Mouse (Mus musculus) hindbrain, postnatal 0 days (tissue): ENCODE results near the gene Tuba1b. TPM values are rescaled to one million over a fixed set of nuclear protein-coding genes. Genes with fewer than 3 reads are reported as not detected.
"Not testable (repeated sequence)": the region's sequence is repeated elsewhere in the genome, so short reads cannot be mapped to it uniquely, and the experiment has no call there.

Experiments
- ATAC-seq: fragments of 200-750 bp; cut with Nextera tagmentation; 2 replicates; pipeline ENCODE4 v1.8.0; 2017; ENCODE audit warnings: mild to moderate bottlenecking, moderate TSS enrichment, moderate library complexity
- DNase-seq: peaks from one replicate; pipeline ENCODE4 v3.0.0-alpha.2; 2015; ENCODE audit warnings: low spot score
- H3K27ac ChIP-seq: fragments of 300-500 bp; sonication (generic); 2 replicates; pipeline ENCODE4 v1.5.1; 2014; ENCODE audit warnings: mild to moderate bottlenecking
- H3K27me3 ChIP-seq: fragments of 300-500 bp; sonication (generic); 2 replicates; pipeline ENCODE4 v1.6.1; 2014; ENCODE audit warnings: low read length, mixed read lengths; ENCODE audit not compliant: insufficient read depth
- H3K36me3 ChIP-seq: fragments of 300-500 bp; sonication (generic); 2 replicates; pipeline ENCODE4 v1.6.1; 2014; ENCODE audit warnings: low read length, mixed read lengths; ENCODE audit not compliant: insufficient read depth
- H3K4me1 ChIP-seq: fragments of 300-500 bp; sonication (generic); 2 replicates; pipeline ENCODE4 v1.6.1; 2014; ENCODE audit warnings: antibody characterized with exemption, low read length, mixed read lengths; ENCODE audit not compliant: insufficient read depth
- H3K4me2 ChIP-seq: fragments of 300-500 bp; sonication (generic); 2 replicates; pipeline ENCODE4 v1.6.1; 2014; ENCODE audit warnings: low read depth, mild to moderate bottlenecking, low read length, moderate library complexity, mixed read lengths
- H3K4me3 ChIP-seq: fragments of 300-500 bp; sonication (generic); 2 replicates; pipeline ENCODE4 v1.5.1; 2014; ENCODE audit warnings: low read length
- H3K9ac ChIP-seq: fragments of 300-500 bp; sonication (generic); replicated peaks from 2 replicates; pipeline ENCODE4 v1.6.1; 2014; ENCODE audit warnings: mild to moderate bottlenecking, low read length, moderate library complexity, mixed read lengths
- H3K9me3 ChIP-seq: fragments of 300-500 bp; sonication (generic); 2 replicates; pipeline ENCODE4 v1.6.1; 2016; ENCODE audit warnings: low read length, mixed read lengths
- CTCF ChIP-seq: IDR thresholded peaks from 2 replicates; pipeline ENCODE4 v1.5.1; 2016; ENCODE audit warnings: antibody characterized with exemption, control low read depth, low read depth
- WGBS: fragments of 180-500 bp; shearing (Covaris S2); extraction: QIAGEN DNeasy Blood & Tissue Kit; methylation state at CpG from one replicate; pipeline ENCODE4 v1.1.7; 2014; 5-methylcytosine and 5-hydroxymethylcytosine counted together
- polyA plus RNA-seq: library from polyadenylated mRNA; unstranded; fragments of >200 nt; fragmentation: Nextera tagmentation; extraction: Ambion mirVana; gene quantifications from 2 replicates; pipeline ENCODE4 v1.2.1, GENCODE M21; 2015
- total RNA-seq: library from RNA; depleted of rRNA; stranded (reverse); fragments of >200 nt; gene quantifications from 2 replicates; pipeline ENCODE4 v1.2.3, GENCODE M21; 2014

The Tuba1b gene
- total and polyA plus RNA-seq, 2 experiments from 2014 or later, result 1,711 to 3,813 TPM

DNA sequence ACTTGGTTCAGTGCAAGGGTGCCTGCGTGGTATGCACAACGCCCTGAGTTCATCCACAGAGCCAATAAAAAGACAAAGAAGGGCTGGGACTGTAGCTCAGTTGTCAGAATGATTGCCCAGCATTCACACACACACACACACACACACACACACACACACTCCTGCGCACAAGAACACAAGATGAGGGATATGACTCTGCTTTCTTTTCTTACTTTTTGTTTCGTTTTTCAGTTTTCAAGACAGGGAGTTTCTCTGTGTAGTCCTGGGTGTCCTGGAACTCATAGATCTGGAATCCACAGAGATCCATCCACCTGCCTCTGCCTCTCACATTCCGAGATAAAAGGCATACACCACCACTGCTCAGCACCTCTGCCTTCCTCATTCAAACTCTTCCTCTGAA lies 6.8 kb downstream of the Tuba1b start:
- DNase-seq, result no peak
- TF ChIP-seq CTCF, result no peak
- WGBS, result 82% methylated on average over 5 of the region's 5 CpGs

DNA sequence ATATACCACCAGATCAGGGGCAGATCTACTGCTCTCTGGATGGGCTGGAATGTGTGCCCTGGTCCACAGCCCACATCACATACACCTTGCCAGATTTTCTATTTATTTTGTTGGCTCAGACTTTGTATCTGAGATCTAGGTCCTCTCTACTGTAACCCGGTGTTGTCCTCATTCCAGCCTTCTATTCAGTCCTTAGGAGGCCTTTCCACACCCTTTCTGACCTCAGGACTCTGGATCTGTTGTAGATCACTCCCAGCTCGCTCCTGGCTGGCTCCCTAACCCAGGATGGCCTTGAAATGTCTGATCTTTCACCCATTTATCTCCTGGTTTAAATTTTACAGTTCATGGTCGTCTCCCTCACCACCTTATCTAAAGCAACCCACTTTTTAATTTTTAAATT lies 9.7 kb downstream of the Tuba1b start:
- H3K27me3 ChIP-seq, result no peaks in the 10 kb centered on the region
- ATAC-seq (no peak), DNase-seq (no peak)
- no peaks in the 10 kb centered on the region for H3K4me1 ChIP-seq
- no peaks in the 10 kb centered on the region for H3K9me3 ChIP-seq
- H3K36me3 ChIP-seq, result no peaks in the 10 kb centered on the region
- WGBS, result 79% methylated on average over 3 of the region's 3 CpGs
- H3K27ac ChIP-seq, result no peak overlapping the region
- no peak overlapping the region for H3K4me3 ChIP-seq
- no peak overlapping the region for H3K9ac ChIP-seq
- TF ChIP-seq CTCF, result no peak
- H3K4me2 ChIP-seq, result no peak overlapping the region

More for the DNA sequence above, 6.8 kb downstream of the Tuba1b start:
- Histone ChIP-seq H3K4me3 (no peak overlapping the region), H3K36me3 (peaks cover 10% of the 10 kb centered on the region; the same call in 1 of the 2 replicates), H3K27ac (no peak overlapping the region), H3K27me3 (no peaks in the 10 kb centered on the region), H3K9ac (no peak overlapping the region), H3K4me1 (peaks cover 5% of the 10 kb centered on the region; the same call in 1 of the 2 replicates), H3K4me2 (no peak overlapping the region), H3K9me3 (no peaks in the 10 kb centered on the region)
- no peak for ATAC-seq

DNA sequence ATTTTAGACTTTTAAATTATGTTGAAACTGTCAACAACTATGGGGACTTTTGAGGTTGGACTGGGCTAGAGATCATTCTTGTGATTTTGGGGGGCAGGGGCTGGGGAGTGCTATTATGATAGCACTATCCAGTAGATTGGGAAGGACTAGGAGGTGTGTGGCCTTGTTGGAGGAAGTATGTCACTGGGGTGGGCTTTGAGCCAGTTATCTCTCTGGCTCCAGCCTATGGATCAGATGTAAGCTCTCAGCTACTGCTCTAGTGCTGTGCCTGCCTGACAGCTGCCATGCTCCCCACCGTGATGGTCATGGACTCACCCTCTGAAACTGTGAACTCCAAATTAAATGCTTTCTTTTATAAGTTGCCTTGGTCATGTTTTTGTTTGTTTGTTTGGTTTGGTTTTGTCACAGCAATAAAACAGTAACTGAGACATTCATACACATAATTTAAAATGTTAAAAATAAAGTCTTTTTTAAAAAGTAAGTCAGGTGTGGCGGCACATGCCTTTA lies 11.3 kb downstream of the Tuba1b start:
- Histone ChIP-seq H3K4me1 (no peaks in the 10 kb centered on the region), H3K27ac (no peak overlapping the region), H3K36me3 (no peaks in the 10 kb centered on the region), H3K4me3 (no peak overlapping the region), H3K9ac (no peak overlapping the region), H3K9me3 (no peaks in the 10 kb centered on the region), H3K27me3 (no peaks in the 10 kb centered on the region), H3K4me2 (no peak overlapping the region)
- TF ChIP-seq CTCF, result no peak
- ATAC-seq (no peak), DNase-seq (no peak)
- 82% methylated on average over 2 of the region's 2 CpGs for WGBS

DNA sequence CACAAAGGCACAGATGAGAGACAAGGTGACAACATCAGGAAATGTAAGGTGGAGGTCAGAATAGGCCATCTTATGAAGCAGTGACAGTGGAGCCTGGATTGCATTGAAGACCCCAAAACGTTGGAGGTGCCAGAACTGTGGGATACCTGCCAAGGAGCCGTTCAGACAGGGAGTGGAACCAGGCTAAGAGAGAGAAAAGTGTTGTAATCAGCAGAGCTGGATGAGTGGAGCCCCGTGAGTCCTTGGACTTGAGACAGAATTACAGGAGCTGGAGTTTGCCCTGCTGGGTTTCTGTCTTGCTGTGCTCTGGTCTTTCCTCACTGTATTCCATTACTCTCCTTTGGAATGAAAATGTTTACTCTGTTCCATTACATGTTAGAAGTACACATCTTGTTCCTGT lies 11.8 kb downstream of the Tuba1b start:
- ATAC-seq (no peak), DNase-seq (no peak)
- TF ChIP-seq CTCF, result no peak
- Histone ChIP-seq H3K36me3 (no peaks in the 10 kb centered on the region), H3K9ac (no peak overlapping the region), H3K4me2 (no peak overlapping the region), H3K9me3 (no peaks in the 10 kb centered on the region), H3K27me3 (no peaks in the 10 kb centered on the region), H3K4me1 (no peaks in the 10 kb centered on the region), H3K27ac (no peak overlapping the region), H3K4me3 (no peak overlapping the region)
- WGBS, result 44% methylated on average over 3 of the region's 3 CpGs

DNA sequence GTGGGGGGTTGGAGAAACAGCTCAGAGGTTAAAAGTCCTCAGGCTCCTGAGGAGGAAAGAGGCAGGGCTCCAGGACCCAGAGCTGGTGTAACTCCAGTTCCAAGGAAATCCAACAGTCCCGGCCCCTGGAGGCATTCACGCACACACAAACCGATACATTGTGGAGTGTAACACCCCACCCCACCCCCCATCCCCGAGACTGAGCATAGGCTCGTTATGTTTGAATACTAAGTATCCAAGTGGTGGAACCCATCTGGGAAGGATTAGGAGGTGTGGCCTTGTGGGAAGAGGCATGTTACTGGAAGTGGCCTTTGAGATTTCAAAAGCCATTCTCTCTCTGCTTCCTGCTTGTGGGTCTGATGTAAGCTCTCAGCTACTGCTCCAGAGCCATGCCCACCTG lies 12.9 kb downstream of the Tuba1b start:
- TF ChIP-seq CTCF, result no peak
- no peaks in the 10 kb centered on the region for H3K36me3 ChIP-seq
- H3K4me2 ChIP-seq, result no peak overlapping the region
- ATAC-seq (no peak), DNase-seq (no peak)
- H3K4me1 ChIP-seq, result peaks cover 2% of the 10 kb centered on the region
- no peaks in the 10 kb centered on the region for H3K27me3 ChIP-seq
- no peak overlapping the region for H3K27ac ChIP-seq
- H3K9me3 ChIP-seq, result no peaks in the 10 kb centered on the region
- H3K4me3 ChIP-seq, result no peak overlapping the region
- no peak overlapping the region for H3K9ac ChIP-seq
- WGBS, result 80% methylated on average over 5 of the region's 5 CpGs

DNA sequence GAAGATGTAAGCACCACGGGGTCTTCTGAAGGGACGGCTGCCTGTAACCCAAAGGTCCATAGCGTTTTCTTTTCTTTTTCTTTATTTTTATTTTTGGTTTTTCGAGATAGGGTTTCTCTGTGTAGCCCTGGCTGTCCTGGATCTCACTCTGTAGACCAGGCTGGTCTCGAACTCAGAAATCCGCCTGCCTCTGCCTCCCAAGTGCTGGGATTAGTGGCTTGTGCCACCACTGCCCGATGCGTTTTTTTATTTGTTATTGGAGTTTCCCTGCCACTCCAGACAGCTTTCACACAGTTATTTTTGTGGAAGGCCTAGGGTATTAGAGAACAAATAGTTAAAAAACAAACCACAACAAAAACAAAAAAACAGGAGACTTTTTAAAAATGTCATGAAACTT lies 15.9 kb downstream of the Tuba1b start:
- peak overlapping the region; percentile 95 for H3K27ac ChIP-seq
- H3K36me3 ChIP-seq, H3K9me3 ChIP-seq, ATAC-seq, H3K27me3 ChIP-seq, DNase-seq, H3K4me1 ChIP-seq: not testable (repeated sequence)
- peak overlapping the region; percentile 93 for H3K4me3 ChIP-seq
- H3K9ac ChIP-seq, result peak overlapping the region; percentile 47; the same call in 1 of the 2 replicates
- peak overlapping the region; percentile 86 for H3K4me2 ChIP-seq
- whole genome bisulfite sequencing, result 28% methylated on average over 8 of the region's 8 CpGs

DNA sequence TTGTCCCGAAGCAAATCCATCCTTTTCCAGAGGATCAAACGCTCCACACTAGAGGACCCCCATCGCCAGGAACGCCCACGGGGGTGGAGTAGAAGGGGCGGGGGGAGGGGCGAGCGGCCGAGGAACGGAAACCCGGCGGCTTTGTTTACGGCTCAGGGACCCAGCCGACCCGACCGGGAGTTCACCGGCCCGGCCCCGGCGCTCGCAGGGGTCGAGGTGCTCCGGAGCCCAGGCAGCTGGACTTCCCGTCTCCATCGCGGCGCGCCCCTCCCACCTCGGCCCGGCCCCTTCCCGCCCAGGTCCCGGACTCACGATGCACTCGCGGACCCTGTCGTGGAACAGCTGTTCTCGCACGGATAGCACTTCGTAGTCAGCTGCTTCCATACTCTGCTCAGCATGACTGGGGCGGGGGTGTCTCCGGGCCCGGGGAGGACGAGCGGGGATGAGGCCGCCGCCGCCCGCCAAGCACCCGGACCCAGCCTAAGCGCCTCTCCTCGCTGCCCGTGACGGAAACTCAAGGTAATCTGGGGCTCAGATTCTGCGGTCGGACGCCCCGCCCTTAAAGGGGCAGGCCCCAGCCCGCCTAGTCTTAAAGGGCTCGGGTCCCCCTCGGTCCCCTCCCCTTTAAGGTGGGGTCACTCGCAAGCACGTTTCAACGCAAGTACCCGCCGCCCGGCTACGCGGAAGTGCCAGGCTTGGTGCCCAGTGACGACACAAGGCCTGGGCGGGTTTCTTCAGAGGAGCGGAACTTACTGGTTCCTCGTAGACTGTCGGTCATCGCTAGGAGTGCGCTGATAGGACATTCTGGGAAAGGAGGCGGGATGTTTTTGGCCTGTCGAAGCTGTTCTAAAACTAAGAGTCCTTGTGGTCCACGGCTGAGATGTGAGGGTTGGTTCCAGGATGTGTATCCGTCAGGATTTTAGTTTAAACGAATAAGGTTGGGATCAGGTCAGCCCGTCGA lies 16.5 kb downstream of the Tuba1b start, which contains the start of gene Lmbr1l:
Gene Lmbr1l (minus strand): TSS at position 694 of the 961 bp plus-strand sequence.
- 0 out of 2 replicates have a peak, but pooled peaks have one; percentile 9 for TF ChIP-seq CTCF
- WGBS, result under 1% methylated on average over 76 of the region's 82 CpGs
- peak within 1 kb of the TSS; percentile 86 for H3K4me2 ChIP-seq
- H3K9ac ChIP-seq, result peak within 1 kb of the TSS; percentile 86
- H3K27ac ChIP-seq, result peak within 1 kb of the TSS; percentile 95
- H3K36me3 ChIP-seq, result peaks cover 8% of the 10 kb centered on the region; the same call in 1 of the 2 replicates
- no peaks in the 10 kb centered on the region for H3K9me3 ChIP-seq
- H3K4me3 ChIP-seq, result peak within 1 kb of the TSS; percentile 93
- ATAC-seq, result peak; percentile 99
- no peaks in the 10 kb centered on the region for H3K27me3 ChIP-seq
- H3K4me1 ChIP-seq, result peaks cover 9% of the 10 kb centered on the region
- peak; percentile 100 for DNase-seq
